Mouse (Mus musculus): Measurements from ENCODE around the gene Dgkq. TPM values are rescaled to one million over a fixed set of nuclear protein-coding genes. Genes with fewer than 3 reads are reported as not detected.

Dgkq gene
- 18.6 and 21.0 TPM in 2 replicates for polyA plus RNA-seq (2012; rRNA removed)

DNA sequence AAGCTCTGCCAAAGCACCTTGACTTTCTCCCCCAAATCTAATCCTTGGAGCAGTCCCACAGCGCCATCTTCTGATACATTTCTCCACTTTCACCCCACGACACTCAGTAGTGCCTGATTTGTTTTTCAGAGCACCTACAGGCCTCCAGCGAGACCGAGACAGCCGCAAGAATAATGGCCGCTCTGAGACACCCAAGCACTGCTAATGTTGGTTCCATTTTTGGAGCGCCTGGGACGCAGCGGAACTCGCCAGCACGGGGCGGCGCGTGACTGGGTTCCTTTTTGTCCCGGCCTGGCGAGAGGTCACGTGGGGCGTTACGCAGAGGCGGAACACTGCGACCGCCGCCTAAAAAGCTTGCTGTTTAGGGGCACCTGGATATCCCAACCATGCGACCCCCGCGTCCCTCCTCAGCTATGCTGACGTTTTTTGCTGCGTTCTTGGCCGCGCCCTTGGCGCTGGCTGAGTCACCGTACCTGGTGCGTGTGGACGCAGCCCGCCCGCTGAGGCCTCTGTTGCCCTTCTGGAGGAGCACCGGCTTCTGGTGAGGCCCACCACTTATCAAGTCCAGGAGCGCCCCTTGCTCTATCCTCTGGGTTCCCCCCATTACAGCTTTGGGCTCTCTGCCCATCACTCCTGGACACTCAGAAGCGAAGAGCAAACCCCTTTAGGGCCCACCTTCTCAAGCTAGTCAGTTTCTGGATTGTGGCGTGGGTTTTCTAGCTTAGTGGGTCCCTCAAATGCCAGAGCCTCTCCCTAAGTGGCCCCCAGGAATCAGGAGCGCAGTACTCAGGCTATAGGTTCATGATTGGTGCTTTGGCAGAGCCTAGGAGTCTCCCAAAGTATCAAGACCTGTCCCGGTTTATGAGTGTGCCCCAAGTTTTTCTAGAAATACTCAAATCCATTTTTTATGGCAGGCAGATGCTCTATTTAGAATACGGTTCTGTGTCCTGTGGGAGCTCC, at the start of gene Dgkq:
Gene Dgkq (minus strand): TSS at position 696 of the 960 bp plus-strand sequence.
- Histone ChIP-seq H3K4me3 (ENCODE audit: extremely low read depth, insufficient read depth, insufficient read length) (peak within 1 kb of the TSS; percentile 81), H3K36me3 (ENCODE audit: control insufficient read depth, insufficient read depth, low read length) (peaks cover 3% of the 10 kb centered on the region; the same call in 1 of the 2 replicates), H3K4me1 (ENCODE audit: control insufficient read depth, insufficient read depth, insufficient read length) (peaks cover 3% of the 10 kb centered on the region; the same call in 1 of the 2 replicates), H3K27me3 (ENCODE audit: control insufficient read depth, insufficient read depth, low read length) (no peaks in the 10 kb centered on the region), H3K27ac (ENCODE audit: insufficient read depth, low read length) (peak within 1 kb of the TSS; percentile 86)
- peak; percentile 36; the same call in 1 of the 2 replicates for TF ChIP-seq CTCF (IDR thresholded peaks at IDR 0.05; ENCODE audit: extremely low read depth, insufficient read depth, insufficient read length, insufficient replicate concordance)
- peak; percentile 63; the same call in 1 of the 2 replicates for TF ChIP-seq POLR2A (IDR thresholded peaks at IDR 0.05; ENCODE audit: low read depth, low read length)
- peak; percentile 78 to 91 for DNase-seq (ENCODE audit: low read depth in 1 of 2, low spot score in 2 of 2)
- 5% methylated on average over 43 of the region's 43 CpGs for WGBS

DNA sequence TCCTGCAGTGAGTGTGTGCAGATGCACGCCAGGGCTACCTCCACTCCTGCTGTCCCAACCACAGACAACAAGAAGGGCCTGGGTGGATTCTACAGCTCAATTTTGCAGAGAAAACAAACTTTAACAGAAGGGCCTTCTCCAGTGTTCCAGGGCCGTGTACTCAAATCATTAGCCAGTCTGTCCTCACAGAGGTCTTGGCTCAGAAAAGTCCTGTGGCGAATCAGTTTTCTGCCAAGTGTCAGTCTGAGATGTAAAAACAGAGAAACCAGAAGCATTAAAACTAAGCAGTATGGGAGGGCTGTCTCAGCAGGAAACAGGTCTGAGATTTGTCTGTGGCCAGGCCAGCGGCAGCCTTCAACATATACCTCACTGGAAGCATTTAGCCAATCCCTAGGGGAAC, 48.6 kb upstream of the Dgkq start:
- no peak for DNase-seq (ENCODE audit: low read depth in 1 of 2, low spot score in 2 of 2)
- Histone ChIP-seq H3K36me3 (ENCODE audit: control insufficient read depth, insufficient read depth, low read length) (no peaks in the 10 kb centered on the region), H3K27me3 (ENCODE audit: control insufficient read depth, insufficient read depth, low read length) (no peaks in the 10 kb centered on the region), H3K27ac (ENCODE audit: insufficient read depth, low read length) (no peak overlapping the region), H3K4me1 (ENCODE audit: control insufficient read depth, insufficient read depth, insufficient read length) (no peaks in the 10 kb centered on the region), H3K4me3 (ENCODE audit: extremely low read depth, insufficient read depth, insufficient read length) (no peak overlapping the region)
- 84% methylated on average over 4 of the region's 4 CpGs for WGBS
- no peak for TF ChIP-seq CTCF (IDR thresholded peaks at IDR 0.05; ENCODE audit: extremely low read depth, insufficient read depth, insufficient read length, insufficient replicate concordance)
- no peak for TF ChIP-seq POLR2A (IDR thresholded peaks at IDR 0.05; ENCODE audit: low read depth, low read length)

DNA sequence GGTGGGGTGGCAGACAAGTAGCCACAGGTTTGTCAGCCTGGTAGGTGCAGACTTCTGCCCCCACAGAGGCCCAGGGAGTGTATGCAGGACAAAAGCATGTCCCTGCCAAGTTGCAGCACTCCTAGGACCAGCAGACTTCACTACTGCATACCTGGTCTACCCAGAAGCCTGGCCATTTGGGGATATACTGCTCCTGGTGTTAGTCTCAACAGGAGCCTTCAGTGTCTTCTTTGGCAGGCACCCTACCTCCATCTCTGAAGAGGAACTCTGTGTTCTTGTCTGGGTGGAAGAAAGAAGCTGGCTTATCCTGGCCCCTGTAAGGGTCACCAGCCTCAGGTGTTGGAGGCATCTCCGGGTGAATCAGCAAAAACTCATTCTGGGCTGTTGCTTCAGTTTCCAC, 46.5 kb upstream of the Dgkq start:
- no peaks in the 10 kb centered on the region for H3K4me1 ChIP-seq (ENCODE audit: control insufficient read depth, insufficient read depth, insufficient read length)
- WGBS = 93% methylated on average over 1 of the region's 1 CpGs
- H3K27ac ChIP-seq (ENCODE audit: insufficient read depth, low read length) = no peak overlapping the region
- no peaks in the 10 kb centered on the region for H3K27me3 ChIP-seq (ENCODE audit: control insufficient read depth, insufficient read depth, low read length)
- H3K36me3 ChIP-seq (ENCODE audit: control insufficient read depth, insufficient read depth, low read length) = no peaks in the 10 kb centered on the region
- TF ChIP-seq POLR2A (IDR thresholded peaks at IDR 0.05; ENCODE audit: low read depth, low read length) (no peak), CTCF (IDR thresholded peaks at IDR 0.05; ENCODE audit: extremely low read depth, insufficient read depth, insufficient read length, insufficient replicate concordance) (no peak)
- no peak overlapping the region for H3K4me3 ChIP-seq (ENCODE audit: extremely low read depth, insufficient read depth, insufficient read length)
- DNase-seq (ENCODE audit: low read depth in 1 of 2, low spot score in 2 of 2) = no peak

DNA sequence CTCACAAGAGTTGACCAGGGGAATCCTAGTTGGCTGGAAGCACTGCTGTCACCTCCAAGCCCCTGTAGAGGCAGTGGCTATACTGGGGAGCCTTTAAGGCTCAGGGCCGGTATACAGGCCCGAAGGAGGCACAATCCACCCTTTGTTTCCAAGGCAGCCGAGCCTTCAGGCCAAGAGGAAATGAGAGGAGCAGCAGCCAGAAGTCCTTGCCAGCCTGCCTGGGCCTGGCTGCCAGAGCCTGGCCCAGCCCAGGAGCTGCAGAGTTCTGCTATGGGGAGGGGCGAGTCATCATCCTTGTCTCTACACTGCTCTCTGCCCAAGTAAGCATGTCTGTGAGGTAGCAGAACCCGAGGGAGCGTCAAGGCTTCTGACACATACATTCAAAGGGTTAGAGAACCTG, 44.7 kb upstream of the Dgkq start:
- no peak overlapping the region for H3K4me3 ChIP-seq (ENCODE audit: extremely low read depth, insufficient read depth, insufficient read length)
- 62% methylated on average over 6 of the region's 6 CpGs for WGBS
- no peak overlapping the region for H3K27ac ChIP-seq (ENCODE audit: insufficient read depth, low read length)
- no peak for TF ChIP-seq CTCF (IDR thresholded peaks at IDR 0.05; ENCODE audit: extremely low read depth, insufficient read depth, insufficient read length, insufficient replicate concordance)
- no peak for TF ChIP-seq POLR2A (IDR thresholded peaks at IDR 0.05; ENCODE audit: low read depth, low read length)
- DNase-seq (ENCODE audit: low read depth in 1 of 2, low spot score in 2 of 2) = no peak
- H3K36me3 ChIP-seq (ENCODE audit: control insufficient read depth, insufficient read depth, low read length) = no peaks in the 10 kb centered on the region
- H3K4me1 ChIP-seq (ENCODE audit: control insufficient read depth, insufficient read depth, insufficient read length) = no peaks in the 10 kb centered on the region
- H3K27me3 ChIP-seq (ENCODE audit: control insufficient read depth, insufficient read depth, low read length) = no peaks in the 10 kb centered on the region

DNA sequence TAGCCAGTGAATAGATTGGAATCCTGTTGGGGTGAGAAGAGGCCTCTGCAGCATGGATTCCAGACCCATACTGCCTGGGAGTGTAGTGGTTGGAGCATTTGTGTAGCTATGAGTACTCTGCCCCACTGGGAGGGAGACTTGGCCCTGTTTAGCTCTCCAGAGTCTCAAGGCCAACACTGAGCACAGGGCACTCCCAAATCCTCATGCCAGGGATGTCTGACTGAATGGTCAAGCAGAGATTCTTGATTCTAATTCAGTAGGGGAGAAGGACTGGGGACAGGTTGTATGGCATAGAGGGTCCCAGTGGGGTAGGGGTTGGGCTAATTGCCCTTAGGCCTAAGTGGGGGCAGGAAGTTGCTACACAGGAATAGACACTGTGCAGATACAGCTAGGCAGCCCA, 44.2 kb upstream of the Dgkq start:
- Histone ChIP-seq H3K36me3 (ENCODE audit: control insufficient read depth, insufficient read depth, low read length) (no peaks in the 10 kb centered on the region), H3K4me3 (ENCODE audit: extremely low read depth, insufficient read depth, insufficient read length) (no peak overlapping the region), H3K27ac (ENCODE audit: insufficient read depth, low read length) (no peak overlapping the region), H3K4me1 (ENCODE audit: control insufficient read depth, insufficient read depth, insufficient read length) (no peaks in the 10 kb centered on the region), H3K27me3 (ENCODE audit: control insufficient read depth, insufficient read depth, low read length) (no peaks in the 10 kb centered on the region)
- no peak for DNase-seq (ENCODE audit: low read depth in 1 of 2, low spot score in 2 of 2)
- TF ChIP-seq POLR2A (IDR thresholded peaks at IDR 0.05; ENCODE audit: low read depth, low read length) (no peak), CTCF (IDR thresholded peaks at IDR 0.05; ENCODE audit: extremely low read depth, insufficient read depth, insufficient read length, insufficient replicate concordance) (no peak)

DNA sequence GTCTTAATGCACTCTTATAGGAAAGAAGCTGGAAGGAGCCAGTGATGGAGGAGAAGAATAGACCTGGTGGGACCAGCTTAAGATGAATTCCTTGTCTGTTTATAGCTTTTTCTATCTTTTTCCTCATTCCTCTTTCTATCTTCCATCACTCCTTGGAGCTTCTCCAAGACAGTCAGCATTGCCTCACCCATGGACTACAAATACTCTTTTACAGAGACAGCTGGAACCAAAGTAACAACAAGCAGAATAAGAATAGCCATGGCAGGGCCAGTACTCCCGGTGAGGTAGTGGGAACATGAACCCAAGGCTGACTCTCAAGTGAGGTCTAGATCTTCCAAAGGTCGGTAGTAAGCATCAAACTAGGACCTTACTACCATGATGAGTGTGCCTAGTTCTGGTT, 43.6 kb upstream of the Dgkq start:
- no peak for DNase-seq (ENCODE audit: low read depth in 1 of 2, low spot score in 2 of 2)
- 91% methylated on average over 2 of the region's 2 CpGs for WGBS
- no peak for TF ChIP-seq CTCF (IDR thresholded peaks at IDR 0.05; ENCODE audit: extremely low read depth, insufficient read depth, insufficient read length, insufficient replicate concordance)
- TF ChIP-seq POLR2A (IDR thresholded peaks at IDR 0.05; ENCODE audit: low read depth, low read length) = no peak
- no peak overlapping the region for H3K4me3 ChIP-seq (ENCODE audit: extremely low read depth, insufficient read depth, insufficient read length)
- H3K27ac ChIP-seq (ENCODE audit: insufficient read depth, low read length) = no peak overlapping the region
- no peaks in the 10 kb centered on the region for H3K36me3 ChIP-seq (ENCODE audit: control insufficient read depth, insufficient read depth, low read length)
- H3K4me1 ChIP-seq (ENCODE audit: control insufficient read depth, insufficient read depth, insufficient read length) = no peaks in the 10 kb centered on the region
- H3K27me3 ChIP-seq (ENCODE audit: control insufficient read depth, insufficient read depth, low read length) = no peaks in the 10 kb centered on the region

DNA sequence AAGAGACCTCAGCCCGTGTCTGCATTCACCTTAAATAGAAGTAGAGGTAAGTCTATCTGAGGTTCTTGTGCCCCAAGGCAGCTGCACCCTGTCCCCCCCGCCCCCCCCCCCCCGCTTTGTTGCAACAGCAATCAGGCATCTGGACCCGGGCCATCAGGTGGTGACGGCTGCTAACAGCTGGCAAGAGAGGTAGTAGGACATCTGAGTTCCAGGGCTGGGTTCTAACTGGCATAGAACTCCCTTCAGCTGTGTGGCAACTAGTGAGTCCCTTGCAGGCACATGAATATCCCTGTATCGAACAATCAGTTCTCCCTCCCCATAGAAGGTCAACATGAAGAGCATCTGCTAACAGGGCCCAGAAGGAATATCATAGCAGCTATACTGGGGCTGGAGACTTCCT, 42.5 kb upstream of the Dgkq start:
- no peak for DNase-seq (ENCODE audit: low read depth in 1 of 2, low spot score in 2 of 2)
- no peaks in the 10 kb centered on the region for H3K4me1 ChIP-seq (ENCODE audit: control insufficient read depth, insufficient read depth, insufficient read length)
- no peaks in the 10 kb centered on the region for H3K36me3 ChIP-seq (ENCODE audit: control insufficient read depth, insufficient read depth, low read length)
- no peak overlapping the region for H3K27ac ChIP-seq (ENCODE audit: insufficient read depth, low read length)
- no peak overlapping the region for H3K4me3 ChIP-seq (ENCODE audit: extremely low read depth, insufficient read depth, insufficient read length)
- TF ChIP-seq CTCF (IDR thresholded peaks at IDR 0.05; ENCODE audit: extremely low read depth, insufficient read depth, insufficient read length, insufficient replicate concordance) = no peak
- no peak for TF ChIP-seq POLR2A (IDR thresholded peaks at IDR 0.05; ENCODE audit: low read depth, low read length)
- WGBS = 79% methylated on average over 6 of the region's 6 CpGs
- H3K27me3 ChIP-seq (ENCODE audit: control insufficient read depth, insufficient read depth, low read length) = no peaks in the 10 kb centered on the region

All from spleen, adult 2 months (tissue).